Mouse (Mus musculus): ENCODE measurements around the gene Pcolce2.

GRCm38 (mm10) chr9:95712574-95712973 lies 75.2 kb downstream of the Pcolce2 start:
- TF ChIP-seq CTCF (IDR thresholded peaks at IDR 0.05; ENCODE audit: extremely low read depth, insufficient read length, insufficient replicate concordance, low read depth, low read length) = no peak
- TF ChIP-seq POLR2A (IDR thresholded peaks at IDR 0.05; ENCODE audit: low read depth, low read length) = no peak
